Mouse (Mus musculus) lung, postnatal 25 days (tissue): ENCODE data around the gene Selenos.

Source experiments
- DNase-seq: peaks from one replicate; pipeline ENCODE4 v3.0.0; 2022; ENCODE audit warnings: low spot score

Gene Selenos

DNA sequence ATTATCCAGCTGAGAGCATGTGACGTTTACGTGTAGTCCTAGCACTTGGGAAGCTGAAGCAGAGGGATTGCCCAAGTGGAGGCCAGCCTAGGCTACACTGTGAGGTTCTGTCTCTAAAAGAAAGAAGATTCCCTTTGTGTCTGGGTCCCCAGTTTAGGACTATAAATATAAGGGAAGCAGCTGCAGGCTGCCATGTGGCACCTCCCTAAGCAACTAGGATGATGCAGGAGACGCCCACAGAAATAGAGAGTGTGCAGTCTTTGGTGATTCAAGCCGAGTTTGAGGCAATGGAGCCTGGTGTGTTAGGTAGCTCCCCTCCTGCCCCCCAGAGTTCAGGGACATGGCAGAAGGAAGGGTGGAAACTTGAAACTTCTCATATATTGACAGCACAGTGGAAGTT is 8.2 kb downstream of the Selenos start:
- DNase-seq = no peak

DNA sequence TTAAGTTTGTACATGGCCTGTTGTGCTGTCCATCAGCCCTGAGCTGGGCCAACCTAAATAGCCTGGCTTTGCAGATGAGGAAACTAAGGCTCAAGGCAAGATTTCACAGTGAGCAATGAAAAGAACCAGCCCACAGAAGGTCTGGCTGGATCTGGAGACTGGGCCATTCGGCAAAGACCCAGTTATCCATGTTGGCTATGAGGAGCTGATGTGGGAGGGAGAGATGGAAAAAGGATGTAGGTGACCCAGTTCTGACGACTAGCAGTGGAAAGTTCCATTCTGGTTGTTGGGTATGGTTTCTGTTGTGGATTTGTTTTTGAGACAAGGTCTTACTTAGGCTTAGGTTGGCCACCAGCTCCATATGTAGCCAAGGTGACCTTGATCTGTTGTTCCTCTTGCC is 8.6 kb downstream of the Selenos start:
- no peak for DNase-seq

DNA sequence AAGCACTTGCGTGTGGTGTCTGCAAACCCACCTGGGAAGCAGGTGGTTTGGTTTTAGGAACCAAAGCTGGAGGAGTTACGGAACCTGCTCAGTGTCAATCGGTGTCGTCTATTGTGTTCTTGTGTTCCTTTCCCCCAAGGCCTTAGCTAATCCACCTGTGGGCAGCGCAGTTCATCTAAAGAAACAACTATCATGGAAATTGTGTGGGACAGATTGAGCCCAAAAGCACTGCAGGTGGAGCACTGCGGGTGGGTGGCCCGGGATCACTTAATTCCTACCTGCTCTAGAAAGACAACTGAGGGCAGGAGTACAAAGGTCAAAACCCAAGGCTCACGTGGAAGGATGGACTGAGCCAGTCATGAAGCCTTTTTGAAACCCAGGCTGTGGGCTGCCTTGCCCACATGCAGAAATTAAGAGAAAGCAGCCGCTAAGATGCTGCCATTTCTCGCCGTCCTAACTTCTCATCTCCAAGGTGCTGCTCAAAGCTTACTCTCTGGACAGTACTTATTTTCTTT is 11.3 kb downstream of the Selenos start:
- no peak for DNase-seq

- DNase-seq = no peak
Measured at GRCm38 (mm10) chr7:66091553-66091952, 12.1 kb downstream of the Selenos start.

- no peak for DNase-seq
Measured at GRCm38 (mm10) chr7:66092656-66093055, 13.2 kb downstream of the Selenos start.

DNA sequence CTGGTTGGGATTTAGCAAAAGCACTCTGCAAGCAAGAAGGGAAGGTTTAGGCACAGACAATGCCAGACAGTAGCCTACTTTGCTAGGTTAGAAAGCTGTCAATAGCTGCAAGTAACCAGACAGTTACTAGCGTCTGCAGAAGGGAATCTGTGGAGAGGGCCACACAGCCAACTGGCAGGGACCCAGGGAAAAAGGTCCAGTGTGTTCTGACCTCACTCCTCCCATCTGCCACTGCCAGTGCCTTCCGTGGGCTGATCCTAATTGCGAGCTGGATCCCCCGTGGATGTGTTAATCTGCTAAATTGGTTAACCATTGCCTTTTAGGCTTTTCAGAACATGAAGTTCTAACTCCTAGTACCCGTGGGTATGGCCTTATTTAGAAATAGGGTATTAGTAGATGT is 14.7 kb downstream of the Selenos start:
- DNase-seq = no peak

DNA sequence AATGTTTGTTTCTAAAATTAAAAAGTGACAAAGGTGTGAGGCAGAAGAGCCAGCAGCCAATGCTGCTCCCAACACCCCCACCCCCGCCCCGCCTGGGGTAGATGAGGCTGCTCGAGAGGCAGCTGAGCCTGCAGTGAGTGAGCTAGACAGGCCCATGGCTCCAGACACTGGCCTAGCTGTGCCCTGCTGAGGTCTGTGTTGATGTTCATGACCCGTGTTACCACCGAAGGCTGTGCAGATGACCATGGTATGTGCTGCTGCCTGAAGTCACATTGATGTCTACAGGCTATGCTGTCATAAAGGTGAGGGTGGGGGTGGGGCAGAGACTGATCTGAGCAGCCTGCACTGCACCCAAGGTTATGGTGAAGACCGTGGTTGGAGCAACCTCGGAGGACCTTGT is 19.4 kb downstream of the Selenos start:
- DNase-seq = no peak

DNA sequence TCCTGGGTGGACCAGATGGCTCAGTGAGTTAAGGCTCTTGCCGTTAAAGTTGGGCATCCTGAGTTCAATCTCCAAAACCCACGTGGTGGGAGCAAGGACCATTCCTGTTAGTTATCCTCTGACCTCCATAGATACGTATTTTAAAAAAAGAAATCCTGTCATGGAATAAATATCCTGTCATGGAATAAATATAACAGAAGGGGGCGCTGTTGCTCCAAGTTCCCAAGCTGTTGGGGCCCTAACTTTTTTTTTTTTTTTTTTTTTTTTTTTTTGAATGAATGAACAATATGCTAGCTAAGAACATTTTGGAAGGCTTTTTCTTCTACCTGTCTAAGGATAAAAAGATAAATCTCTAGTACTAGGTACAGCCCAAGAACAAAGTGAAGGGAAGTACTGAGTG is 22.4 kb downstream of the Selenos start:
- peak; percentile 57 for DNase-seq

DNA sequence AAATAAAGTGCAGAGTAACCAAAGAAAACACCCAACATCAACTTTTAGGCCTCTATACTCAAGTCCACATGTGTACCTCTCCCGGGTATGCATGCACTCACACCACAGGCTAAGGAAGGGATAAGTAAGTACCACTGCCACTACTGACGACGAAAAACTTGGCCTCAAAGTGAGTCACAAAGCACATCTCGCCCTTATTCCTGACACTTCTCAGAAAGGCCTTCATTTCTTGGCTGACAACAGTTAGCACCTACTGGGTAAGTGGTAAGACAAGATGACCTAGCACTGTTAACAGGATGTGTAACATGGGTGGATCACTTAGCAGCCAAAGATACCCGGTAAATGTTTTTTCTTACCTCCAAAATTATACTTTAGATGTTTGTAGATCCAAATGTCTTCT is 25.1 kb downstream of the Selenos start:
- DNase-seq = no peak

DNA sequence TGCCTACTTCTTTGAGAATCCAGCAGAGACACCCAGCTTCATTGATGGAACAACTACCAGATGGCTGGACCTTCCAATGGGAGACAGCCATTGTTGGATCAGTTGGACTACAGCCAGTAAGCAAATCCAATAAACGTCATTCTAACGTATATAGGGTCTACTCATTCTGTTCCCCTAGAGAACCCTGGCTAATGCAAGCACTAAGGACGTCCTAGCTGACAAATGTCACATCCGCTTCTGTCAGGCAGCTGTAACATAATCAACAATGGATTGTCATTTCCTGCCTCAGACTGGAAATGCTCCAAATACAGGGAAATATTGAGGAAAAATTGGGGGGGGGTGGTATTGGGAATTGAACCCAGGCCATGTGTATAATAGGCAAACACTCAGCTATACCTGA is 26.3 kb downstream of the Selenos start:
- no peak for DNase-seq

GRCm38 (mm10) chr7:66106581-66107056 is 27.2 kb downstream of the Selenos start:
- peak; percentile 61 for DNase-seq

- no peak for DNase-seq
Measured at GRCm38 (mm10) chr7:66107206-66107605, 27.8 kb downstream of the Selenos start.

- no peak for DNase-seq
Measured at GRCm38 (mm10) chr7:66107930-66108329, 28.5 kb downstream of the Selenos start.

DNA sequence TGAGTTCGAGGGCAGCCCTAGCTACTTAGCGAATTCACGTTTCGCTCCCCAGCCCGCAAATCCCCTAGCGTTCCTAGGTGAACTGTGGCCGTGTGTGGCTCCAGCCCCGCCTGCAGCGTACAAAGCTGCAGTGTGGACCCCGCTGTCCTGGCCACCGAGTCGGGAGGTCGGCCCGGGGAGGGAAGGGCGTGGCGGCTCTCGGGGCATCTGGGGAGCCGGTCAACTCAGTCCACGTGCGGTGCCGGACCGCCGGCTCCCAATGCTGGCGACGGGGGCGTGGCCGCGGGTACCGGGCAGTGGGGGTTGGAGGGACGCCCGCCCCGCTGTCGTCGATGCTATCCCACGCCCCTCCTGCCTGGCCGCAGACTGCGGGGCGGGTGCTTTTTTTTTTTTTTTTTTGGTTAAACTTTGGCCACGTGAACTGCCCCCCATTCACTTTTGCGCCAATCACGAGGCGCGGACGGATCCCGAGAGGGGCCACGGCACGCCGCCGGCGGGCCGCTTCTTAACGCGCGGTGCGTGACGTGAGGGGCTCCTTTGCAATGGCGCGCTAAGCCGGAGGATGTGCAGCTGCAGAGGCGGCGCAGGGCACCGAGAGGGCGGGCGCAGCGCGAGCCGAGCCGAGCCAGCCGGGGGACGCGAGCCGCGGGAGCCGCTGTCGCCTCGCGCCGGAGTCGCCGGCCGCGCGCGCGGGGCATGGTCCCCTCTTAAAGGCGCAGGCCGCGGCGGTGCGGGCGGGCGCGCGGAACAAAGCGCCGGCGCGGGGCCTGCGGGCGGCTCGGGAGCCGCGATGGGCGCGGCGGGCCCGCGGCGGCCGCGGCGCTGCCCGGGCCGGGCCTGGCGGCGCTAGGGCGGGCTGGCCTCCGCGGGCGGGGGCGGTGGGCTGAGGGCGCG is 29.8 kb downstream of the Selenos start, which contains the start of gene Chsy1:
Gene Chsy1, plus strand, starts transcription at position 555 of the 894 bp plus-strand sequence.
- peak; percentile 89 for DNase-seq

GRCm38 (mm10) chr7:66109855-66110635 is 30.6 kb downstream of the Selenos start:
- DNase-seq = no peak

DNA sequence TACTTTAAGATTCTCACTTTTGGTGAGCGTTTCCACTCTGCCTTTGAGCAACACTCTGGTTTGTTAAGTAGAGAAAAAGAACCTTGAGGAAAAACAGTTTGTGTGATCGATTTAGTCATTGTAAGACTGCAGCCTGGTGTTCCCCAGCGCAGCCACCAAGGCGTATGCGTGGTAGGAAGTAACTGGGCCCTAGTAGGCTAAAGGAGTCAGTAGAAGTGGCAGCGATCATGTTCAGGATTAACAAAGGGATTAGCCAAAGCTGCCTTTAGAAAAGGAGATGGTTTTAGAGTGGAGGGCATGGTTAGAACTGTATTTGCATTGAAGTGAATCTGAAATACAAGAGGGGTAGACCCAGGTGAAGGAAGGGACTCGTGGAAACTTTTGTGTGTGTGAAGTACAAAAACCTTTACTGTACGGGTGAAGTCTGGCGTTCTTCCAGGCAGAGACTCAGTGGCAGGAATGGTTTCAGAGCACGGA is 31.2 kb downstream of the Selenos start:
- DNase-seq = no peak

DNA sequence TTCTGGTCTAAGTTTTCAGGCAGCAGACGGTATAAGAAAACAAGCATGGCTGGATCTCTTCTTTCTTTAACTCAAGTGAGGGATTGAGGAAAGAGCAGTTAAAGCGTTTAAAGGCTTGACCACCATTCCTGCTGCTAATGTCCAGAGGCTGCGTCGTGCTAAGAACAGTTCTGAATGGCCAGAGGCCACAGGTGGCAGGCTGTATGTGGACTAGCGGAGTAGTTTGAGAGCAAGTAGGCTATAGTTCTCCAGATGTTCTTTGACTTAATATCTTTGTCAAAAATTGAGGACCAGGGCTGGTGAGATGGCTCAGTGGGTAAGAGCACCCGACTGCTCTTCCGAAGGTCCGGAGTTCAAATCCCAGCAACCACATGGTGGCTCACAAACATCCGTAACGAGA is 31.8 kb downstream of the Selenos start:
- DNase-seq = no peak

DNA sequence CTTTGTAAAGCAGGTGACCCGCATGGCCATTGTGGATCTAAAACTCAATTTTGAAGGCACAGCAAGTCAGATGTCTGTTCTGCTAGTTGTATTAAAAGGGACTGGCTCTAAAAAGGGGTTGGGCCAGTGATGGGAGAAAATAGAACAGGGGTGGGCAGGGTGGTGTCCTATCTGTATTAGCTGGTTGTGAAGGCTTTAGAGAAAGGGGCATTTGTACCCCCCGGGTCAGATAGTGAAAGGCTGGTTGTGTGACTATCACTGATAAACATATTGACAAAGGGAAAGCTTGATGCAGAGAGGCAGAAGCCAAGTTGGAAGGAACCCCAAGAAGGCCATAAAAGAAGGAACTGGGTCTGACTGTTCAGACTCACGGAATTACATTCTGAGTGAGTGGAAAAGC is 34.1 kb downstream of the Selenos start:
- DNase-seq = no peak

DNA sequence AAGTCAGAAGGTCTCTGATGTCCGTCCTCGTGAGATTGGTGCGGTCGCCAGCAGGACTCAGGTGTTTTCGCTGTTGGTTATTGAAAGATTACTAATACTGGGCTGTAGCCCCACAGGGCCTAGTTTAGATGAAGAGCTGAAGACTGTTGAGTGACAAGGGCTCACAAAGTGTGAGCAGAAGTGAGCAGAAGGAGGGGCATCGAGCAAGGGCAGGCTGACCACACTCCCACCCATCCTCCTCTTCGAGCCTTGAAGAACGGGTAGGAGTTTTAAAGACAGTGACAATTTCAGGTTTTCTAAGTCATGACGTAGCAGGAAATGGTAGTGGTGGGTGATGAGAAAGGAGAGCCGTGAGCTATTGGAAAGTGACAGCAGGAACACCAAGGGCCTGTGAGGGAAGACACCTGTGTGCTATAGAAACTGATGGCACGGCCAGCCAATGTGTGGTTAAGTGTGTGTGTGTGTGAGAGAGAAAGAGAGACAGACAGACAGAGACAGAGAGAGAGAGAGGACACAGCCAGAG is 36.4 kb downstream of the Selenos start:
- DNase-seq = no peak

DNA sequence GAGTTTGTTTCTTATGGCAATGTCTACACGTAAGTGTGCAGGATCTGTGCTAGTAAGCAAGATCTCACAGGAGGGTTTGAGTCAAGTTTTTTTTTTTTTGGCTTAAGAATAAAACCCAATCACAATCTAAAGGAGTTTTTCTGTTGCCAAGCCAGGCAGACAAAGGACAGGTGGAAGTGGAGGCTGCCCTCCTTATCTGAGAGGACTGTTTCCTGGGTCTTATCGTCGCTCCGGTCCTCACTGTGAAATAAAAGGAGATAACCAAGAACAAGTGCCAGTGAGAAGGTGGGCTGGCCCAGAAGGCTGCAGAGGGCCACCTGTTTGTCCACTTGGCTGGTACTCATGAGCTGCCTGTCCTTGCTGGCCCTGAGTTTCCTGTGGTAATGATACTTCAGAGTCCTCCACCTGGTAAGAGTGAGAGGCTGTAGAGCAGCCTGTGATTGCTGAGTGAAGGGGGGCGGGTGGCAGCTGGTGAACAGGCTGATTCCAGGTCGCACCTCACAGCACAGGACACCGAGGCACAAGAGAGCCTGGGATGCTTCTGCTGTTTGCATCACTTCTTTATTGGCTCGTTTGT is 37.5 kb downstream of the Selenos start:
- peak; percentile 78 for DNase-seq

DNA sequence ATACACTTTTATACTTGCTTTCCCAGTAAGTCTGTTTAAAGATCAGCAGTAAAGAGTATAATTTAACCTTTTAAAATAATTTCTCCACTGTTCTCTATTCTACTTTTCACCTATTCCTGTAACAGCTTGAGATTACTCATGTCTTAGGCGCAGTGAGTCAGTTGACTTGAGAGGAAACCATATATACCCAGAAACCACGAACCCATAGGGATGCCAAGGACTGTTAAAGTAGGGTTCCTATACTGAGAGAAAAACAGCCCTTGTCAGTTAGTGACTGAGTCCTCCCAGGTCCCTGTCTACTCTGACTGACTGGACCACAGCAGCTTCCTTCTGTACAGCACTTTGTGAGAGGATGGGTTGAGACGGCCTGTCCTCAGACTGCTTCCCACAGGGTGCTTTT is 38.6 kb downstream of the Selenos start:
- DNase-seq = no peak

- DNase-seq = no peak
Measured at GRCm38 (mm10) chr7:66118796-66119195, 39.3 kb downstream of the Selenos start.
